Mouse (Mus musculus): ENCODE results near the gene Pik3r6. TPM values are rescaled to one million over a fixed set of nuclear protein-coding genes. Genes with fewer than 3 reads are reported as not detected.

Pik3r6 gene
- polyA plus RNA-seq, 1 experiment from 2014 or later: 3.7 TPM

DNA sequence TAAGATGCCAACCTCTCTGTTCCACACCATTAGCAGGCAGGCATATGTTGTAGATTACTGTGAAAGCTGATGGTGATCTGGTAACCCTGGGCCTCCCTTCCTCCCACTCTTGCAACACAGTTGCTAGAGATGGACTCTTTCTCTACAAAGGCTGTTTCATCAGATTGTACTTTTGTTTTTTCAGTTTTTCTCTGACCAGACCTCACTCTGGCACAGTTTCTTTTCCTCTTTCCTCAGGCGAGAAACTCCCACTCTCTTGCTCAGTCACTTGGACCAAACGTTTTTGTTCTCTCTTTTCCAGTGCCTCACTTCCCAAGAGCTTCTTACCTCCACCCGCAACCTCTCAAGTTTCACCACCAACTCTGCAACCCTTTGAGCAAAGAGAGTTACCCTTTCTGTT is 11.2 kb downstream of the Pik3r6 start:
- Histone ChIP-seq H3K9me3 (ENCODE audit: control insufficient read depth, low read length) (peaks cover under 1% of the 10 kb centered on the region; the same call in 1 of the 2 replicates), H3K27me3 (ENCODE audit: control insufficient read depth, insufficient read depth, low read length) (no peaks in the 10 kb centered on the region), H3K27ac (ENCODE audit: low read depth, low read length) (no peak overlapping the region), H3K36me3 (ENCODE audit: control insufficient read depth, insufficient read depth, low read length) (no peaks in the 10 kb centered on the region), H3K4me3 (ENCODE audit: low read length) (no peak overlapping the region), H3K9ac (ENCODE audit: low read depth, low read length) (no peak overlapping the region), H3K4me1 (ENCODE audit: control insufficient read depth, insufficient read depth, low read length) (no peaks in the 10 kb centered on the region), H3K4me2 (replicated peaks; ENCODE audit: low read depth, low read length) (no peak overlapping the region)
- no peak for ATAC-seq (ENCODE audit: low FRiP score, low TSS enrichment)
- WGBS: 36% methylated on average over 3 of the region's 3 CpGs

DNA sequence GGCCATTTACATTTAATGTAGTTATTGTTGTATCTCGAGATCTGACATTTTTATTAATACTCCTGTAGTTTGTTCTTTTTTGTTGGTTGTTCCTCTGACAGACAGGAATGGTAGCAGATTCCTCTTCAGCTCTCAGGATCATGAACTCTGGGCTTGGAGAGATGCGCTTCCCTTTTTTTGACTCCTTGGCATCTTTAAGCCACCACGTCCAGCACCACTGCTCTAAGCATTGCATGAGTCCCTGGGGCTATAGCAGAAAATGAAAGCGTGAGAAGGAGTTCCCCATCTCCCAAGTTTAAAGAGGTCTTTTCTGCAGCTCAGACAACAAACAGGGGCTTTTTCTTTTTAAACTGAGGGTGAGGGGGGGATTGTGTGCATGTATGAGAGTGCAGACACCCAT is 16.5 kb downstream of the Pik3r6 start:
- no peak for ATAC-seq (ENCODE audit: low FRiP score, low TSS enrichment)
- Histone ChIP-seq H3K4me2 (replicated peaks; ENCODE audit: low read depth, low read length) (no peak overlapping the region), H3K27me3 (ENCODE audit: control insufficient read depth, insufficient read depth, low read length) (no peaks in the 10 kb centered on the region), H3K4me3 (ENCODE audit: low read length) (no peak overlapping the region), H3K9me3 (ENCODE audit: control insufficient read depth, low read length) (peaks cover 7% of the 10 kb centered on the region; the same call in 1 of the 2 replicates), H3K36me3 (ENCODE audit: control insufficient read depth, insufficient read depth, low read length) (no peaks in the 10 kb centered on the region), H3K9ac (ENCODE audit: low read depth, low read length) (no peak overlapping the region), H3K27ac (ENCODE audit: low read depth, low read length) (no peak overlapping the region), H3K4me1 (ENCODE audit: control insufficient read depth, insufficient read depth, low read length) (no peaks in the 10 kb centered on the region)
- WGBS: 88% methylated on average over 4 of the region's 4 CpGs

DNA sequence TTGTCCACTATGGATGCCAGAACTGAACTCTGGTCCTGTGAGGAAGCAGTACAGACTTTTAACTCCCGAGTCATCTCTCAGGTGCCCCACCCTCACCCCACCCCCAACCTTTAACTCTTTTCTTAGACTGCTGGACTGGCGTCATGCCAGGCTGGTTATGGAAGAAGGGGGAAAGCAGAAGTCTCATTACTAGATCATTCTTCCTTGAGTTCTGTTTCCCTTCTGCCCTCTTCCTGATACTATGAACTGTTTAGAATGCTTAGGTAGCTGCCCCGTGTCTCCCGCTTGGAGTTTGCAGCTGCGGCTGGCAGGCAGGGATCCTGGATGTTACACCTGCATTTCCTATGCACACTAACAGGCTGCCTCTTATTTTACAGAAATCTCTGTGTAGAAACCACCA is 17.0 kb downstream of the Pik3r6 start:
- Histone ChIP-seq H3K4me1 (ENCODE audit: control insufficient read depth, insufficient read depth, low read length) (no peaks in the 10 kb centered on the region), H3K27me3 (ENCODE audit: control insufficient read depth, insufficient read depth, low read length) (no peaks in the 10 kb centered on the region), H3K4me3 (ENCODE audit: low read length) (no peak overlapping the region), H3K4me2 (replicated peaks; ENCODE audit: low read depth, low read length) (no peak overlapping the region), H3K27ac (ENCODE audit: low read depth, low read length) (no peak overlapping the region), H3K9ac (ENCODE audit: low read depth, low read length) (no peak overlapping the region), H3K36me3 (ENCODE audit: control insufficient read depth, insufficient read depth, low read length) (no peaks in the 10 kb centered on the region), H3K9me3 (ENCODE audit: control insufficient read depth, low read length) (peaks cover 7% of the 10 kb centered on the region; the same call in 1 of the 2 replicates)
- no peak for ATAC-seq (ENCODE audit: low FRiP score, low TSS enrichment)
- 82% methylated on average over 5 of the region's 5 CpGs for WGBS

DNA sequence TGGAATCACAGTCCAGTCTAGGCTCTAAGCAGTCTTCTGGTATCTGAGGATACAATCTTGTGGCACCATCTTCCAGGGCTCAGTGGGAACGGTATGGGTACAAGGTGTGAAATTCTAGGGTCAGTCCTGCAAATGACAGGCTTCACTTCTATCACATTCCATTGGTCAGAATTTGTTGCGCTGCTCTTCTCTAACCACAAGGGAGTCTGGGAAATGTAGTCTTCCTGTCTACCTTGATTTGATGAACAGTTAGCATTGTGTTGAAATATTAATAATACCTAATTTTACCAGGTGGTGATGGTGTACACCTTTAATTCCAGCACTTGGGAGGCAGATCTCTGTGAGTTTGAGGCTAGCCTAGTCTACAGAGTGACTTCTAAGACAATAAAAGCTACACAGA is 17.6 kb downstream of the Pik3r6 start:
- H3K27ac ChIP-seq (ENCODE audit: low read depth, low read length): no peak overlapping the region

DNA sequence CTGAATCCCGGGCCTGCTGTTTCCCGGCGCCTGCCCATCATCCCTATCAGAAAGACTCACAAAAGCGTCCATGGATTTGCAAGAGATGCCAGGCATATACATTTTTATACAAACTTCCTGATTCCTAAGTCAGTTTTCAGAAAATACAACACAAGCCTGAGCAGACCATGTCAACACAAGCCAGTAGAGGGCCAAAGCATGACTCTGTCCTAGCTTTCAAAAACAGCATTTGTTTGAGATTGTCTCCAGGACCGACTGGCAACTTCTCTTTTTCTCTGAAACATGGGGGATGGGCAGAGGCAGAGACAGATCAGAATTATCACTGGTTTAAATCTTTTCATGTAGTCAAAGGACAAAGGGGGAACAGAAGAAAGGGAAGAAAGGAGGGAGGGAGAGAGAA is 18.5 kb downstream of the Pik3r6 start:
- ATAC-seq (ENCODE audit: low FRiP score, low TSS enrichment): no peak
- peaks cover 7% of the 10 kb centered on the region; the same call in 1 of the 2 replicates for H3K9me3 ChIP-seq (ENCODE audit: control insufficient read depth, low read length)
- H3K4me1 ChIP-seq (ENCODE audit: control insufficient read depth, insufficient read depth, low read length): no peaks in the 10 kb centered on the region
- 80% methylated on average over 5 of the region's 5 CpGs for WGBS
- H3K4me3 ChIP-seq (ENCODE audit: low read length): no peak overlapping the region
- no peaks in the 10 kb centered on the region for H3K27me3 ChIP-seq (ENCODE audit: control insufficient read depth, insufficient read depth, low read length)
- no peak overlapping the region for H3K9ac ChIP-seq (ENCODE audit: low read depth, low read length)
- no peak overlapping the region for H3K4me2 ChIP-seq (replicated peaks; ENCODE audit: low read depth, low read length)
- no peaks in the 10 kb centered on the region for H3K36me3 ChIP-seq (ENCODE audit: control insufficient read depth, insufficient read depth, low read length)
- no peak overlapping the region for H3K27ac ChIP-seq (ENCODE audit: low read depth, low read length)

More for the DNA sequence above, 17.6 kb downstream of the Pik3r6 start:
- Histone ChIP-seq H3K9ac (ENCODE audit: low read depth, low read length) (no peak overlapping the region), H3K4me3 (ENCODE audit: low read length) (no peak overlapping the region), H3K4me1 (ENCODE audit: control insufficient read depth, insufficient read depth, low read length) (no peaks in the 10 kb centered on the region), H3K9me3 (ENCODE audit: control insufficient read depth, low read length) (peaks cover 7% of the 10 kb centered on the region; the same call in 1 of the 2 replicates), H3K36me3 (ENCODE audit: control insufficient read depth, insufficient read depth, low read length) (no peaks in the 10 kb centered on the region), H3K4me2 (replicated peaks; ENCODE audit: low read depth, low read length) (no peak overlapping the region), H3K27me3 (ENCODE audit: control insufficient read depth, insufficient read depth, low read length) (no peaks in the 10 kb centered on the region)
- no peak for ATAC-seq (ENCODE audit: low FRiP score, low TSS enrichment)
- WGBS: 81% methylated on average over 2 of the region's 2 CpGs

DNA sequence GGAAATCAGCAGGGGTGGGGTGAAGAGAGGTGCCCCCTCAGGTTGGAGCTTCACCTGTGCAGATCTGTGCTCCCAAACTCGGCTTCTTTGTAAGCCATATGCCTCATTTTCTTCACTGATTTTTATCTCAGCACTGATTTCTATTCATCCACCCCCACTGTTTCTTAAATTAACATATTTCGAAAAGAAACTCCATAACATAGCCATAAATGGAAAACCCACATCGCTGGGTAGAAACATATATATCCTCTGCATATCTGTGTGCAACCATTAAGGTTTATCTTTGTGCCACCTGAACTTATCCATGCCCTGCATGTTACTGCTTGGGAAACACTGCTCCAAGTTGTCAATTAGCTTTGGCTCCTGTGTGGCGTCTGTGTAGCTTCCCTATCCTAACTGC is 23.6 kb downstream of the Pik3r6 start:
- Histone ChIP-seq H3K4me1 (ENCODE audit: control insufficient read depth, insufficient read depth, low read length) (no peaks in the 10 kb centered on the region), H3K4me2 (replicated peaks; ENCODE audit: low read depth, low read length) (no peak overlapping the region), H3K9me3 (ENCODE audit: control insufficient read depth, low read length) (no peaks in the 10 kb centered on the region), H3K27ac (ENCODE audit: low read depth, low read length) (no peak overlapping the region), H3K9ac (ENCODE audit: low read depth, low read length) (no peak overlapping the region), H3K36me3 (ENCODE audit: control insufficient read depth, insufficient read depth, low read length) (no peaks in the 10 kb centered on the region), H3K27me3 (ENCODE audit: control insufficient read depth, insufficient read depth, low read length) (no peaks in the 10 kb centered on the region), H3K4me3 (ENCODE audit: low read length) (no peak overlapping the region)
- WGBS: 67% methylated on average over 4 of the region's 4 CpGs
- no peak for ATAC-seq (ENCODE audit: low FRiP score, low TSS enrichment)

DNA sequence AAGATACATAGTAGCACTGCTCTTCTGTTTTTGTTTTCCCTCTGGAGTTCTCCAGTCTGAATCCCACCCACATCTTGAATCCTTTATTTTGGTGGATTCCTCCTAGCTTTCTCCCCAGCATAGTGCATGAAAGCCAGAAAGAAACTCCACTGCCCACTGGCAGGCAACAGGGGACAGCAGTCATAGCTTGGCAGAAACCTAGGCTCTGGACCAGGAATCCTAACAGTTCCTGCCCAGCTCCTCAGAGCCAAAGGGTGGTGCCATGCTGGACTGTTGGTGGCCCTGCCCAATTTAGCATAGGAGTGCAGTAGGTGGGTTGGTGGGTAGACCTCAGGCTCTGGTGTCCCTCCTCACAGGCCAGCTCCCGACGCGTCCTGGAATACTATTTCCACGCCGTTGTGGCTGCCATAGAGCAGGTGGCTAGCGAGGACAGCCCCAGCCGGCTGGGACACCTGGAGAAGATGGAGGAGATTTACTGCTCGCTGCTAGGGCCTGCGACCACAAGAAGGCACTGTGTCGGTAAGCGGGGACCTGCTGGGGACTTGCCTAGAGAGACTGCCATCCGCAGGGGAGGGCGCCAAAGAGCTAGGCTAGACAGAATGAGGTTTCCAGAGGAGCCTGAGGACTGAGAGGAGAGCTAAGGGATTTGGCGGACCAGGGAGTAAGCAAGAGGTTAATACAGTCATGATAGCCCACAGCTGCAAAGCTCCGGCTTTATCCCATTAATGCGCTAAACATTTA is 28.4 kb downstream of the Pik3r6 start:
- no peak overlapping the region for H3K9ac ChIP-seq (ENCODE audit: low read depth, low read length)
- H3K4me2 ChIP-seq (replicated peaks; ENCODE audit: low read depth, low read length): no peak overlapping the region
- H3K9me3 ChIP-seq (ENCODE audit: control insufficient read depth, low read length): no peaks in the 10 kb centered on the region
- no peak overlapping the region for H3K4me3 ChIP-seq (ENCODE audit: low read length)
- no peaks in the 10 kb centered on the region for H3K27me3 ChIP-seq (ENCODE audit: control insufficient read depth, insufficient read depth, low read length)
- ATAC-seq (ENCODE audit: low FRiP score, low TSS enrichment): no peak
- H3K27ac ChIP-seq (ENCODE audit: low read depth, low read length): no peak overlapping the region
- WGBS: 25% methylated on average over 16 of the region's 16 CpGs
- H3K36me3 ChIP-seq (ENCODE audit: control insufficient read depth, insufficient read depth, low read length): no peaks in the 10 kb centered on the region
- H3K4me1 ChIP-seq (ENCODE audit: control insufficient read depth, insufficient read depth, low read length): no peaks in the 10 kb centered on the region

DNA sequence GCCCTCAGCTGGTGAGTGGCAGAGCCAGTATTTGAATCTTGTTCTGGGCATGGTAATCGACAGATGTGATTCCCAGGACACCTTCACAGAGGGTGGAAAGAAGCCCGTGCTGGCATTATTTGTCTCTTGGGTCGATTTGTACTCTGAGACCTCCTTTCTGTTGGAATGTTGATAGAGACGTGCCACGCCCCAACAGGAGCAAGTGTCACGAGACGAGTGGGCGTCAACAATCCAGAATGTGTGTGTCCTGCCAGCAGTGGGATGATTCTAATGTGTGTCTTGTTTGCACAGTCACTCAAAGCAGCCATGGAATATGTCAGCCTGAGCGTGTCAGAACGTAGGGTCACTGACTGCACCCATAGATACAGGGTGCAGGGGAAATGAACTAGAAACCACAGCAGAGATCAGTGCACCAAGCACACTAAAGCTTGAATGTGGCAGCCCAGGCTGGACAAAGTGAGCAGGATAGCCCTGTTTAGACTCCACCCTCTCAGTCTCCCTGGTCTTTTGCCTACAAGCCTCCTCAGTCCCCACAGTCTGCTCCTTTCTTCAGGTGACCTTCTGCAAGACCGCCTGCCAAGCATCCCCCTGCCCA is 29.2 kb downstream of the Pik3r6 start:
- WGBS: 77% methylated on average over 11 of the region's 11 CpGs
- ATAC-seq (ENCODE audit: low FRiP score, low TSS enrichment): no peak

DNA sequence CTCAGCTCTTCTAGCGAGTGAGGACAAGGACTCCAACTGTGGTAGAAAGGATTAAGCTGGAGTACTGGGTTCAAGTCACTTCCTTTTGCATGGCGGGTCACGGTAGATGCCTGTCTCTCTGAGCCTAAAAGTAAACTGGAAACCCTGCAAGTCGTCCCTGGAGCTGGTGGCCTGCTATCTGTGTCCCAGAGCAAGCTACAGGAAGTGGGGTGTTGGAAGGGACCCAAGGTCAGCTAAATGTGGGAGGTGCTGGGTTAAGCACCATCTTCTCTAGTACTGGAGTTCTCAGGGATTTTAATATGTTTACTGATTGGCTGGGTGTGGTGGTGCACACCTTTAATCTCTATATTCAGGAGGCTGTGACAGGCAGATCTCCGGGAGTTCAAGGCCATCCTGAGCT is 30.0 kb downstream of the Pik3r6 start:
- Histone ChIP-seq H3K36me3 (ENCODE audit: control insufficient read depth, insufficient read depth, low read length) (no peaks in the 10 kb centered on the region), H3K4me1 (ENCODE audit: control insufficient read depth, insufficient read depth, low read length) (no peaks in the 10 kb centered on the region), H3K4me3 (ENCODE audit: low read length) (no peak overlapping the region), H3K9me3 (ENCODE audit: control insufficient read depth, low read length) (no peaks in the 10 kb centered on the region), H3K4me2 (replicated peaks; ENCODE audit: low read depth, low read length) (no peak overlapping the region), H3K27me3 (ENCODE audit: control insufficient read depth, insufficient read depth, low read length) (no peaks in the 10 kb centered on the region), H3K9ac (ENCODE audit: low read depth, low read length) (no peak overlapping the region), H3K27ac (ENCODE audit: low read depth, low read length) (no peak overlapping the region)
- WGBS: 75% methylated on average over 5 of the region's 5 CpGs
- ATAC-seq (ENCODE audit: low FRiP score, low TSS enrichment): no peak

More for the DNA sequence above, 29.2 kb downstream of the Pik3r6 start:
- Histone ChIP-seq H3K9ac (ENCODE audit: low read depth, low read length) (no peak overlapping the region), H3K36me3 (ENCODE audit: control insufficient read depth, insufficient read depth, low read length) (no peaks in the 10 kb centered on the region), H3K4me2 (replicated peaks; ENCODE audit: low read depth, low read length) (no peak overlapping the region), H3K4me1 (ENCODE audit: control insufficient read depth, insufficient read depth, low read length) (no peaks in the 10 kb centered on the region), H3K9me3 (ENCODE audit: control insufficient read depth, low read length) (no peaks in the 10 kb centered on the region), H3K4me3 (ENCODE audit: low read length) (no peak overlapping the region), H3K27me3 (ENCODE audit: control insufficient read depth, insufficient read depth, low read length) (no peaks in the 10 kb centered on the region), H3K27ac (ENCODE audit: low read depth, low read length) (no peak overlapping the region)
